Mouse (Mus musculus) adrenal gland, postnatal 14 days (tissue): Measurements from ENCODE around the gene Lrrc10b. TPM values are rescaled to one million over a fixed set of nuclear protein-coding genes. Genes with fewer than 3 reads are reported as not detected.

Experiments used
- total RNA-seq: library from RNA; stranded (reverse); gene quantifications from 2 replicates; pipeline ENCODE4 v1.2.3, GENCODE M21; 2021

Gene Lrrc10b
- total RNA-seq, 1 experiment from 2014 or later: 5.8 TPM

Other genes with a start within 250 kb of the Lrrc10b start
- gene Myrf, start 216.7 kb downstream of the Lrrc10b start, total RNA-seq: 2.6 and 4.7 TPM in 2 replicates
- 5.5 and 7.4 TPM in 2 replicates for gene Dagla, start 152.6 kb downstream of the Lrrc10b start, total RNA-seq
- 23.9 and 24.1 TPM in 2 replicates for gene Syt7, start 68.4 kb downstream of the Lrrc10b start, total RNA-seq
- gene Ppp1r32, start 25.5 kb upstream of the Lrrc10b start, total RNA-seq: 0.53 and 0.63 TPM in 2 replicates
- 52.9 and 67.6 TPM in 2 replicates for gene Cpsf7, start 67.8 kb upstream of the Lrrc10b start, total RNA-seq
- gene Sdhaf2, start 68.7 kb upstream of the Lrrc10b start, total RNA-seq: 49.9 and 55.7 TPM in 2 replicates
- gene Tmem216, start 98.8 kb upstream of the Lrrc10b start, total RNA-seq: 12.1 and 12.8 TPM in 2 replicates
- 19.0 and 21.2 TPM in 2 replicates for gene Cyb561a3, start 119.7 kb upstream of the Lrrc10b start, total RNA-seq
- gene Tmem138, start 119.9 kb upstream of the Lrrc10b start, total RNA-seq: 9.2 and 11.2 TPM in 2 replicates
- gene Ddb1, start 147.9 kb upstream of the Lrrc10b start, total RNA-seq: 253 and 279 TPM in 2 replicates
- gene Tkfc, start 148.2 kb upstream of the Lrrc10b start, total RNA-seq: 20.1 and 29.6 TPM in 2 replicates
- gene Vwce, start 176.7 kb upstream of the Lrrc10b start, total RNA-seq: 1.2 and 2.2 TPM in 2 replicates
- not detected in 2 replicates for gene Pga5, start 220.6 kb upstream of the Lrrc10b start, total RNA-seq
- 19.1 and 23.6 TPM in 2 replicates for gene Vps37c, start 231.3 kb upstream of the Lrrc10b start, total RNA-seq